Mouse (Mus musculus) lung, adult 2 months (tissue): ENCODE results near the gene Nat8f4.

ENCODE experiments used
- CTCF ChIP-seq: fragments of 200-500 bp; IDR thresholded peaks from 2 replicates; pipeline ENCODE4 v1.5.1; 2011; ENCODE audit warnings: mild to moderate bottlenecking, low read length, control low read depth; ENCODE audit not compliant: insufficient read depth
- POLR2A ChIP-seq: fragments of 200-500 bp; IDR thresholded peaks from 2 replicates; pipeline ENCODE4 v1.6.1; 2011; ENCODE audit warnings: low read depth, mild to moderate bottlenecking, control low read depth, low read length, borderline replicate concordance; ENCODE audit errors: extremely low read depth

GRCm38 (mm10) chr6:85908341-85908740, 3.7 kb upstream of the Nat8f4 start:
- TF ChIP-seq CTCF (no peak), POLR2A (no peak)
